12 mouse cellular contexts compared by ENCODE assay signal in the genomic region with DNA sequence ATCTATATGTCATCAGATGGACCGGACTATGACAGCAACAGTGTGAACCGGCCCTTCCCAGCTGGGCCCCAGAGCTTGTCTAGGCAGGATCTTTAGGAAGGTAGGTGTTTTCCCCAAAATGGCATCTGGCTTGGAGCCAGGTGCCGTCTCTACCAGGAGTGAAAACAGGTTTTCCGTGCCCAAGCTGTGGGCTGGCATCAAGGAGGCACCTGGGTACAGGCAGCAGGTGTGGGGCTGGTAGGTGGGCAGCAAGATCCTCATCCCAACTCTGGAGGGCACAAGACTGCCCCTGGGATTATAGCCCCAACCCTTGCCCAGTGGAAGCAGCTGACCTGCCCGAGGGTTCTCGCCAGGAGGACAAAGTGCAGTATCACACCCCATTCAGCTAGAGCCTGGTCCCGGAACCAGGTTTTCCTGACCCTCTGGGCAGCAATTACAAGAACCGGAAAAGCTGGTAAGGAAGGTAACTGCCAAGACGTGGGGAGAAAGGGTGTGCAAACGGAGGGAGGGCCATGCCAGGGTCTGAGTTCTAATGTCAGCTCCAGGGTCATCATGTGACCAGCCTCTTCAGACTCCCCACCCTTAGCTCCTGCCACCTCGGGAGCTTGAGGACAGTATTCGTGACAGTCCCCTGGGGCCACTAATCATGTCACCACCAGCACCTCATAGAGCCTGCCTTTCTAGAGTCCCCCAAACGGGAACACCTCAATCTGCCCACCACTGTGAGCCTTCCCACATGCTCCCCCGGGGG. TPM values are rescaled to one million over a fixed set of nuclear protein-coding genes. Genes with fewer than 3 reads are reported as not detected.
DNase-seq lines count a peak whose midpoint lies in the region; ATAC-seq and TF ChIP-seq lines count a peak whose summit lies in the region.
"Had no signal": no experiment of that assay in that cellular context is flagged by ENCODE, and none has a peak within 500 bp of the region (broad histone marks: within the 10 kb centered on the region; RNA-seq: fewer than 3 reads in every experiment).

No protein-coding gene starts in this region.

- 0 out of 2 replicates have a peak overlapping the region, but pooled peaks have one; percentile 27 for H3K27ac ChIP-seq in hindbrain, embryonic 11.5 days (ENCODE audit: low read depth, low read length)
- H3K27ac ChIP-seq in hindbrain, postnatal 0 days: no peak overlapping the region
- H3K27ac ChIP-seq in embryonic facial prominence, embryonic 10.5 days (replicated peaks): peak overlapping the region; percentile 52; the same call in 1 of the 2 replicates
- H3K27ac ChIP-seq: forebrain, embryonic 13.5 days had no signal

- H3K36me3 ChIP-seq in hindbrain, embryonic 11.5 days (ENCODE audit: control insufficient read depth, insufficient read depth, low read length): no peaks in the 10 kb centered on the region
- no peaks in the 10 kb centered on the region for H3K36me3 ChIP-seq in hindbrain, postnatal 0 days (ENCODE audit: insufficient read depth, low read length)
- H3K36me3 ChIP-seq in embryonic facial prominence, embryonic 10.5 days (replicated peaks): no peaks in the 10 kb centered on the region

- H3K4me1 ChIP-seq in hindbrain, embryonic 11.5 days (replicated peaks; ENCODE audit: control insufficient read depth, insufficient read depth, low read length): peaks cover 6% of the 10 kb centered on the region; the same call in 1 of the 2 replicates
- H3K4me1 ChIP-seq in hindbrain, postnatal 0 days (ENCODE audit: insufficient read depth, low read length): peaks cover 16% of the 10 kb centered on the region; the same call in 1 of the 2 replicates
- peaks cover 43% of the 10 kb centered on the region for H3K4me1 ChIP-seq in embryonic facial prominence, embryonic 10.5 days

- ATAC-seq in hindbrain, embryonic 11.5 days (ENCODE audit: low FRiP score): no peak
- no peak for ATAC-seq in hindbrain, postnatal 0 days
- peak; percentile 3 for ATAC-seq in megakaryocyte progenitor cell, adult 5-6 weeks (replicated peaks; ENCODE audit: poor library complexity)
- ATAC-seq: activated CD4-positive, CD25-positive, alpha-beta regulatory T cell, adult 4 months; forebrain, embryonic 13.5 days had no signal

- no peak for DNase-seq in hindbrain, embryonic 11.5 days (ENCODE audit: low spot score)
- no peak for DNase-seq in hindbrain, postnatal 0 days (ENCODE audit: low spot score)
- no peak for DNase-seq in embryonic facial prominence, embryonic 10.5 days (ENCODE audit: low spot score)
- DNase-seq in kidney, adult 9 months: peak; percentile 88
- DNase-seq in cerebellum, postnatal 4 days (ENCODE audit: low spot score in 2 of 2): no peak
- no peak for DNase-seq in retina, postnatal 1 day
- no peak for DNase-seq in left cerebral cortex, postnatal 10 days (ENCODE audit: extremely low spot score in 1 of 2, low spot score in 2 of 2)
- DNase-seq: cerebellum, adult 11 months; lung, postnatal 10 days had no signal

- H3K4me2 ChIP-seq in hindbrain, embryonic 11.5 days (replicated peaks; ENCODE audit: low read depth, low read length): no peak overlapping the region
- H3K4me2 ChIP-seq in hindbrain, postnatal 0 days (ENCODE audit: low read depth, low read length): no peak overlapping the region
- H3K4me2 ChIP-seq: forebrain, embryonic 13.5 days had no signal

- H3K9me3 ChIP-seq in hindbrain, embryonic 11.5 days (ENCODE audit: control insufficient read depth, low read length): no peaks in the 10 kb centered on the region
- no peaks in the 10 kb centered on the region for H3K9me3 ChIP-seq in hindbrain, postnatal 0 days (ENCODE audit: low read length)
- H3K9me3 ChIP-seq in embryonic facial prominence, embryonic 10.5 days: no peaks in the 10 kb centered on the region
- H3K9me3 ChIP-seq: forebrain, embryonic 13.5 days had no signal

- 0 out of 2 replicates have a peak, but pooled peaks cover 8% of the 10 kb centered on the region for H3K27me3 ChIP-seq in hindbrain, embryonic 11.5 days (ENCODE audit: control insufficient read depth, insufficient read depth, low read length)
- no peaks in the 10 kb centered on the region for H3K27me3 ChIP-seq in hindbrain, postnatal 0 days (ENCODE audit: insufficient read depth, low read length)
- peaks cover 18% of the 10 kb centered on the region for H3K27me3 ChIP-seq in embryonic facial prominence, embryonic 10.5 days (replicated peaks; ENCODE audit: low read depth, poor library complexity, severe bottlenecking)

- TF ChIP-seq CTCF in hindbrain, postnatal 0 days (IDR thresholded peaks at IDR 0.05; ENCODE audit: low read depth): no peak

- H3K9ac ChIP-seq in hindbrain, embryonic 11.5 days (ENCODE audit: low read depth, low read length): no peak overlapping the region
- H3K9ac ChIP-seq in hindbrain, postnatal 0 days (replicated peaks; ENCODE audit: low read length): no peak overlapping the region
- H3K9ac ChIP-seq: forebrain, embryonic 13.5 days had no signal

- 84% methylated on average over 14 of the region's 14 CpGs for WGBS in hindbrain, embryonic 11.5 days
- 81% methylated on average over 14 of the region's 14 CpGs for WGBS in hindbrain, postnatal 0 days
- WGBS in embryonic facial prominence, embryonic 10.5 days: 85% methylated on average over 14 of the region's 14 CpGs

- H3K4me3 ChIP-seq in hindbrain, embryonic 11.5 days (ENCODE audit: low read depth, low read length): no peak overlapping the region
- no peak overlapping the region for H3K4me3 ChIP-seq in hindbrain, postnatal 0 days (ENCODE audit: low read length)
- no peak overlapping the region for H3K4me3 ChIP-seq in embryonic facial prominence, embryonic 10.5 days
- H3K4me3 ChIP-seq: forebrain, embryonic 13.5 days had no signal

- intact Hi-C loops in left cerebral cortex, postnatal 10 days (cut with DNase I): no loop called here

RNA-seq across cellular contexts. Expression of gene Micall2, which starts 1.9 kb away (rescaled TPM):
- polyA plus RNA-seq in hindbrain, embryonic 11.5 days (2014; fragmentation: Nextera tagmentation; extraction: Ambion mirVana): 4.0 and 4.9 TPM in 2 replicates
- total RNA-seq in hindbrain, postnatal 0 days (2014; rRNA removed): 11.0 and 13.9 TPM in 2 replicates
- polyA plus RNA-seq in hindbrain, postnatal 0 days (2015; fragmentation: Nextera tagmentation; extraction: Ambion mirVana): 8.8 and 10.7 TPM in 2 replicates
- polyA plus RNA-seq in embryonic facial prominence, embryonic 10.5 days (2016; fragmentation: Nextera tagmentation; extraction: Ambion mirVana): 8.6 and 10.5 TPM in 2 replicates
- total RNA-seq in megakaryocyte progenitor cell, adult 5-6 weeks (2015): 7.0 and 8.0 TPM in 2 replicates
- 2.5 and 3.9 TPM in 2 replicates for total RNA-seq in megakaryocyte progenitor cell, adult 5-6 weeks (2017)
- 1 to 10 TPM; 4.3 to 4.6 TPM for total RNA-seq in left cerebral cortex, postnatal 10 days (2021)
- polyA plus RNA-seq: activated CD4-positive, CD25-positive, alpha-beta regulatory T cell, adult 4 months had no signal

RNA-seq across cellular contexts. Expression of gene Ints1, which starts 37.5 kb away (rescaled TPM):
- polyA plus RNA-seq in hindbrain, embryonic 11.5 days (2014; fragmentation: Nextera tagmentation; extraction: Ambion mirVana): 26.3 and 28.3 TPM in 2 replicates
- total RNA-seq in hindbrain, postnatal 0 days (2014; rRNA removed): 126 and 158 TPM in 2 replicates
- 23.2 and 24.3 TPM in 2 replicates for polyA plus RNA-seq in hindbrain, postnatal 0 days (2015; fragmentation: Nextera tagmentation; extraction: Ambion mirVana)
- 42.6 and 44.4 TPM in 2 replicates for polyA plus RNA-seq in embryonic facial prominence, embryonic 10.5 days (2016; fragmentation: Nextera tagmentation; extraction: Ambion mirVana)
- total RNA-seq in megakaryocyte progenitor cell, adult 5-6 weeks (2015): 63.8 and 65.1 TPM in 2 replicates
- total RNA-seq in megakaryocyte progenitor cell, adult 5-6 weeks (2017): 41.0 and 47.0 TPM in 2 replicates
- total RNA-seq in left cerebral cortex, postnatal 10 days (2021): 100 to 1,000 TPM in 1 of 2 experiments, 10 to 100 TPM in 1; 93.4 to 106 TPM

RNA-seq across cellular contexts. Expression of gene Mafk, which starts 53.3 kb away (rescaled TPM):
- 5.2 and 6.3 TPM in 2 replicates for polyA plus RNA-seq in hindbrain, embryonic 11.5 days (2014; fragmentation: Nextera tagmentation; extraction: Ambion mirVana)
- 12.9 and 13.1 TPM in 2 replicates for total RNA-seq in hindbrain, postnatal 0 days (2014; rRNA removed)
- polyA plus RNA-seq in hindbrain, postnatal 0 days (2015; fragmentation: Nextera tagmentation; extraction: Ambion mirVana): 6.5 and 7.0 TPM in 2 replicates
- 9.2 and 10.5 TPM in 2 replicates for polyA plus RNA-seq in embryonic facial prominence, embryonic 10.5 days (2016; fragmentation: Nextera tagmentation; extraction: Ambion mirVana)
- total RNA-seq in megakaryocyte progenitor cell, adult 5-6 weeks (2015): 11.0 and 13.4 TPM in 2 replicates
- total RNA-seq in megakaryocyte progenitor cell, adult 5-6 weeks (2017): 22.7 and 27.0 TPM in 2 replicates
- total RNA-seq in left cerebral cortex, postnatal 10 days (2021): 1 to 10 TPM; 7.0 to 7.8 TPM
